Mouse (Mus musculus) kidney, embryonic 16.5 days (tissue): ENCODE data around the gene Myh7. TPM values are rescaled to one million over a fixed set of nuclear protein-coding genes. Genes with fewer than 3 reads are reported as not detected.
"Not testable (repeated sequence)": the region's sequence is repeated elsewhere in the genome, so short reads cannot be mapped to it uniquely, and the experiment has no call there.

Experiments
- ATAC-seq: fragments of 200-750 bp; cut with Nextera tagmentation; 2 replicates; pipeline ENCODE4 v1.8.0; 2017; ENCODE audit warnings: moderate TSS enrichment; ENCODE audit not compliant: low FRiP score, low TSS enrichment
- H3K27ac ChIP-seq: fragments of 300-500 bp; sonication (generic); 2 replicates; pipeline ENCODE4 v1.5.1; 2014; ENCODE audit warnings: low read length
- H3K27me3 ChIP-seq: fragments of 300-500 bp; sonication (generic); 2 replicates; pipeline ENCODE4 v1.6.1; 2014; ENCODE audit warnings: low read length, control low read depth, mixed read lengths; ENCODE audit not compliant: insufficient read depth
- H3K36me3 ChIP-seq: fragments of 300-500 bp; sonication (generic); 2 replicates; pipeline ENCODE4 v1.6.1; 2014; ENCODE audit warnings: low read length, control low read depth, mixed read lengths; ENCODE audit not compliant: insufficient read depth
- H3K4me1 ChIP-seq: fragments of 300-500 bp; sonication (generic); 2 replicates; pipeline ENCODE4 v1.6.1; 2014; ENCODE audit warnings: low read length, control low read depth, mixed read lengths; ENCODE audit not compliant: insufficient read depth
- H3K4me2 ChIP-seq: fragments of 300-500 bp; sonication (generic); replicated peaks from 2 replicates; pipeline ENCODE4 v1.6.1; 2014; ENCODE audit warnings: low read depth, low read length
- H3K4me3 ChIP-seq: fragments of 300-500 bp; sonication (generic); 2 replicates; pipeline ENCODE4 v1.5.1; 2014; ENCODE audit warnings: mild to moderate bottlenecking, low read length
- H3K9ac ChIP-seq: fragments of 300-500 bp; sonication (generic); replicated peaks from 2 replicates; pipeline ENCODE4 v1.6.1; 2014; ENCODE audit warnings: low read length
- H3K9me3 ChIP-seq: fragments of 300-500 bp; sonication (generic); 2 replicates; pipeline ENCODE4 v1.6.1; 2016; ENCODE audit warnings: low read length, control low read depth
- WGBS: fragments of 180-500 bp; shearing (Covaris S2); extraction: QIAGEN DNeasy Blood & Tissue Kit; methylation state at CpG from one replicate; pipeline ENCODE4 v1.1.7; 2014; 5-methylcytosine and 5-hydroxymethylcytosine counted together
- polyA plus RNA-seq: library from polyadenylated mRNA; unstranded; fragments of >200 nt; fragmentation: Nextera tagmentation; extraction: Ambion mirVana; gene quantifications from 2 replicates; pipeline ENCODE4 v1.2.1, GENCODE M21; 2015

The Myh7 gene
- polyA plus RNA-seq, 1 experiment from 2014 or later = 5.0 TPM

DNA sequence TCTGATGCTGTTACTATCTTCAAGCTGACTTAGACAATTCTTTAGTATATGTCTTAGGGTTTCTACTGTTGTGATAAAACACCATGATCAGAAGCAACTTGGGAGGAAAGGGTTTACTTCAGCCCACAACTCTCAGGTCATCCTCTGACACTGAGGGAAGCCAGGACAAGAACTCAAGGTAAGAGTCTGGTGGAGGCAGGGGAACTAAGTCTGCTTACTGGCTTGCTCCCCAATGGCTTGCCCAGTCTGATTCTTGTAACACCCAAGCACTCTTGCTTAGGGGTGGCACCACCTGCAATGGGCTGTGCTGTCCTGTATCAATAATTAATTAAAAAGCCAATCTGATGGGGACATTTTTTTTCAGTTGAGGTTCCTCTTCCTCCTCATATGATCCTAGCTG, 4.3 kb upstream of the Myh7 start:
- Histone ChIP-seq H3K4me3 (no peak overlapping the region), H3K36me3 (no peaks in the 10 kb centered on the region), H3K4me2 (no peak overlapping the region), H3K27ac (no peak overlapping the region), H3K9me3 (no peaks in the 10 kb centered on the region), H3K9ac (no peak overlapping the region), H3K27me3 (no peaks in the 10 kb centered on the region), H3K4me1 (peaks cover 24% of the 10 kb centered on the region)
- no peak for ATAC-seq

DNA sequence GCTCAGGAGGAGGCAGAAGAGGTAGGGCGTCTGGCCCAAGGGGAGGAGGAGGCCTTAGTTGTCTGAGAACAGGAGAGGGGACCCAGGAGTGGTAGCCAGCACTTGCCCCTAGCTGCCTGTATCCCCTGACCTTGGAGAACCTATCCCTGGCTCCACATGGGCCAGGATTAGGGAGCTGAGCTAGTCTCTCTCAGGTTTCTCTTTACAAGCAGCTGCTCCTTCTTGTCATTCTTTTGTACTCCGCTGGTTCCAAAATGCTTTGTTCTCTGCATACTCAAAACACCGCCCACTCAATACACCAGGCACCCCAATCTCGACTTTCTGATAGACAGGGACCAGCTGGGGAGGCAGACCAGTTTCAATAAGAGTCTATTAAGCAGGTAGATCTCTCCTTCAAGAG, 2.9 kb upstream of the Myh7 start:
- peaks cover 13% of the 10 kb centered on the region for H3K4me1 ChIP-seq
- no peak overlapping the region for H3K4me2 ChIP-seq
- H3K9me3 ChIP-seq = no peaks in the 10 kb centered on the region
- H3K4me3 ChIP-seq = no peak overlapping the region
- H3K27me3 ChIP-seq = no peaks in the 10 kb centered on the region
- no peaks in the 10 kb centered on the region for H3K36me3 ChIP-seq
- peak overlapping the region; percentile 40; the same call in 1 of the 2 replicates for H3K27ac ChIP-seq
- 29% methylated on average over 4 of the region's 4 CpGs for WGBS
- ATAC-seq = peak; percentile 47; the same call in 1 of the 2 replicates
- H3K9ac ChIP-seq = no peak overlapping the region

DNA sequence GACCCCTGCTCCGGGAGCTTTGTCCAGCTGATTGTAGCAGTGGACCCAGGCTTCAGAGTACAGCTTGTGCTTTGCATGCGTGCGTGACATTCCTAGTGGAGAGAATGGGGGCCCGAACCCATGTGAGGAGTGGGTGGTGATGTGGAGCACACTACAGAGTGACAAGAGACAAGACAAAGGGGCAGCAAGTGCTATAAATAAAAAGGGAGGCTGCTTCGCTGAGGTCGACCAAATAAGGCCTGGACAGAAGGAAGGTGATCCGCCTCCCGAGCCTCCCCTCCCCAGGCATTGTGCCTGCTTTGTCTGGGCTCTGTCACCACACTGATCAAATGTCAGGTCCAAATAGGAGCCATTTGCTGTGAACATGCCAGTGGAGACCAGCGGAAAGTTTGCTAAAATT, 2.4 kb upstream of the Myh7 start:
- Histone ChIP-seq H3K27ac (peak overlapping the region; percentile 51), H3K27me3 (no peaks in the 10 kb centered on the region), H3K4me1 (peaks cover 9% of the 10 kb centered on the region), H3K4me2 (no peak overlapping the region), H3K9me3 (no peaks in the 10 kb centered on the region), H3K4me3 (no peak overlapping the region), H3K36me3 (no peaks in the 10 kb centered on the region), H3K9ac (no peak overlapping the region)
- ATAC-seq = no peak
- 42% methylated on average over 9 of the region's 9 CpGs for WGBS

- no peak overlapping the region for H3K27ac ChIP-seq
- H3K4me1 ChIP-seq = peaks cover 9% of the 10 kb centered on the region
- no peak overlapping the region for H3K4me2 ChIP-seq
- no peak overlapping the region for H3K9ac ChIP-seq
- no peaks in the 10 kb centered on the region for H3K9me3 ChIP-seq
- 63% methylated on average over 14 of the region's 14 CpGs for WGBS
- H3K27me3 ChIP-seq = no peaks in the 10 kb centered on the region
- ATAC-seq = no peak
- no peaks in the 10 kb centered on the region for H3K36me3 ChIP-seq
- no peak overlapping the region for H3K4me3 ChIP-seq
Observed at GRCm38 (mm10) chr14:54995457-54996138, 1.2 kb upstream of the Myh7 start.

DNA sequence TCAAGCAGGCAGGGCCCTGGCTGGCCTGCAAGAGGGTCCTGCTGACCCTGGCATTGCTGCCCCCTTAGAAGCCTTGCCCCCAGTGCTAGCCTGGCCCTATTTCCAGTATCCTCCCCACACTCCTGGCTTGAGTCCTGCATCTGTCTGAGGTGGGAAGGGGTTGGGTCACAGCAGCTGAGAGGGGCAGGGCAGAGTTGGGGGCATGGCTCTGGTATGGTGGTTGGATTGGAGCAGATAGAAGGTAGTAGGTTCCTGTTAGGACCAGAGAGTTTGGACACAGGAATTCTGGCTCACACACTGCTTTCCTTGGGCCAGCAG, 402 bp upstream of the Myh7 start:
- H3K27ac ChIP-seq = no peak overlapping the region
- ATAC-seq = no peak
- no peaks in the 10 kb centered on the region for H3K27me3 ChIP-seq
- H3K4me1 ChIP-seq = peaks cover 9% of the 10 kb centered on the region
- H3K4me2 ChIP-seq = no peak overlapping the region
- no peak overlapping the region for H3K4me3 ChIP-seq
- no peaks in the 10 kb centered on the region for H3K36me3 ChIP-seq
- H3K9me3 ChIP-seq = no peaks in the 10 kb centered on the region
- no peak overlapping the region for H3K9ac ChIP-seq

- Histone ChIP-seq H3K4me2 (no peak overlapping the region), H3K9me3 (no peaks in the 10 kb centered on the region), H3K9ac (no peak overlapping the region), H3K4me1 (peaks cover 9% of the 10 kb centered on the region), H3K4me3 (no peak overlapping the region), H3K27me3 (no peaks in the 10 kb centered on the region), H3K27ac (no peak overlapping the region), H3K36me3 (no peaks in the 10 kb centered on the region)
- ATAC-seq = no peak
- WGBS = 77% methylated on average over 10 of the region's 10 CpGs
Observed at GRCm38 (mm10) chr14:54993636-54994035, 790 bp downstream of the Myh7 start.

DNA sequence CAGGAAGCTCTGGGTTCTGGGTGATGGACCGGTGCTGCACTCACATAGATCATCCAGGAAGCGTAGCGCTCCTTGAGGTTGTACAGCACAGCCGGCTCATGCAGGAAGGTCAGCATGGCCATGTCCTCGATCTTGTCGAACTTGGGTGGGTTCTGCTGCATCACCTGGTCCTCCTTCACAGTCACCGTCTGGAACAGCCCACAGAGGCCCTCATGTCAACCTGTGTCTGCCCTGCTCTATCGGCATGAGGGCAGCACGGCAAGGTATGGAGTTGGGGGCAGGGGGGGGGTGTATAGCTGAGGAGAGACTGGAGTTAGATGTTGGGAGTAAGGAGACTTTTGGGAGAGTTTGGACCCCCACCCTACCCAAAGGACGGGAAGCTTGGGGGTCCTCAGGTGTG, 2.2 kb downstream of the Myh7 start:
- Histone ChIP-seq H3K9ac (no peak overlapping the region), H3K27me3 (no peaks in the 10 kb centered on the region), H3K27ac (no peak overlapping the region), H3K36me3 (no peaks in the 10 kb centered on the region), H3K4me2 (no peak overlapping the region), H3K4me1 (peaks cover 9% of the 10 kb centered on the region), H3K9me3 (no peaks in the 10 kb centered on the region), H3K4me3 (no peak overlapping the region)
- ATAC-seq = no peak
- 91% methylated on average over 10 of the region's 10 CpGs for WGBS

DNA sequence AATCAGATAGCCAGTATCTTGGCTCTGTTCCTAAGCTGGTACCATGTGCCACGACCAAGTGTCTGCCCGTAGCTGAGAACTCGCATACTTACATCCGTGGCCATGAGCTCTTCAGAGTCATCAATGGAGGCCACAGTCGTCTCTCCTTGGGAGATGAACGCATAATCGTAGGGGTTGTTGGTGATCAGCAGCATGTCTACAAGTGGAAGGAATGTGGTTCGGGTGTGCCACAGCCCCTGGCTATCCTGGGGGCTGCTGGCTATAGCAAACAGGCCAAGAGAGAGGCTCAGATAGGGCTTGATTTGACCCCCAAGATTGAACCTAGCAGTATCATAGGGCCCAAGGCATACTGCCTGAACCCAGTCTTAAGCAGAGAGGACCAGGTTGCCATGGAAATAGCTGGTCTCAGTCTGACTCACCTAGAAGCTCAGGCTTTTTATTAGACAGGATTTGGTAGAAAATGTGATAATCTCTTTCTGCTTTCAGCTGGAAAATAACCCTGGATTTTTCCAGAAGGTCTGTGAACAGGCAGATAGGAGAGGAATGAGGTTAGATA, 4.5 kb downstream of the Myh7 start:
- no peak overlapping the region for H3K4me2 ChIP-seq
- H3K9ac ChIP-seq = no peak overlapping the region
- peaks cover 8% of the 10 kb centered on the region for H3K4me1 ChIP-seq
- H3K36me3 ChIP-seq = no peaks in the 10 kb centered on the region
- no peak overlapping the region for H3K27ac ChIP-seq
- ATAC-seq = no peak
- WGBS = 88% methylated on average over 8 of the region's 8 CpGs
- H3K4me3 ChIP-seq = no peak overlapping the region
- no peaks in the 10 kb centered on the region for H3K27me3 ChIP-seq
- no peaks in the 10 kb centered on the region for H3K9me3 ChIP-seq

- H3K36me3 ChIP-seq = no peaks in the 10 kb centered on the region
- no peak overlapping the region for H3K9ac ChIP-seq
- no peak overlapping the region for H3K4me2 ChIP-seq
- ATAC-seq = no peak
- no peaks in the 10 kb centered on the region for H3K4me1 ChIP-seq
- WGBS = 88% methylated on average over 13 of the region's 13 CpGs
- no peak overlapping the region for H3K27ac ChIP-seq
- no peak overlapping the region for H3K4me3 ChIP-seq
- H3K9me3 ChIP-seq = no peaks in the 10 kb centered on the region
- no peaks in the 10 kb centered on the region for H3K27me3 ChIP-seq
Observed at GRCm38 (mm10) chr14:54988882-54989281, 5.5 kb downstream of the Myh7 start.

DNA sequence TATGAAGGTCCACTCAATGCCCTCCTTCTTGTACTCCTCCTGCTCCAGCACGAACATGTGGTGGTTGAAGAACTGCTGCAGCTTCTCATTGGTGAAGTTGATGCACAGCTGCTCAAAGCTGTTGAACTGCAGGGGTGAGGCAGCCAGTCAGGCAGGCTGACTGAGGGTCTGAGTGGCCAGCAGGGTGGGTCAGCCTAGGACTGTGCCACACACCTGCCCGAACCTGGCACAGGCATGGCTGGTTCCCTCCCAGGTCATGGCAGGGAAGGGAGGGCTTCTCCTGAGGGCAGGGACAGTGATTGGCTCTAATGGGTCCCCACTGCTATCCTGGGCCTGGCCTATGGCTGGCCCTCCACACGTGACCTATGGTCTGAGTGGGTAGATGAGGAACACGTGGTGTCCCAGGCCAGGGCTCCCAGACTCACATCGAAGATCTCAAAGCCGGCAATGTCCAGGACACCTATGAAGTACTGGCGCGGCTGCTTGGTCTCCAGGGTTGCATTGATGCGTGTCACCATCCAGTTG, 6.0 kb downstream of the Myh7 start:
- H3K4me1 ChIP-seq, H3K27ac ChIP-seq, H3K36me3 ChIP-seq, H3K4me3 ChIP-seq, H3K9me3 ChIP-seq, H3K9ac ChIP-seq, H3K4me2 ChIP-seq, H3K27me3 ChIP-seq, ATAC-seq: not testable (repeated sequence)
- WGBS = 90% methylated on average over 9 of the region's 9 CpGs
